Mouse (Mus musculus): Measurements from ENCODE around the gene Sh2d1b1. TPM values are rescaled to one million over a fixed set of nuclear protein-coding genes. Genes with fewer than 3 reads are reported as not detected.
"Not testable (repeated sequence)": the region's sequence is repeated elsewhere in the genome, so short reads cannot be mapped to it uniquely, and the experiment has no call there.

Gene Sh2d1b1
- 0.21 and 0.27 TPM in 2 replicates for polyA plus RNA-seq (2015; fragmentation: Nextera tagmentation; extraction: Ambion mirVana)

GRCm38 (mm10) chr1:170277016-170277415 lies at the start of gene Sh2d1b1:
Gene Sh2d1b1, plus strand, starts transcription at chr1:170277320.
- no peak within 1 kb of the TSS for H3K4me3 ChIP-seq (ENCODE audit: low read depth, low read length)
- H3K4me1 ChIP-seq (replicated peaks; ENCODE audit: control insufficient read depth, insufficient read depth, low read length), result no peaks in the 10 kb centered on the region
- H3K36me3 ChIP-seq (ENCODE audit: control insufficient read depth, insufficient read depth), result no peaks in the 10 kb centered on the region
- WGBS, result 62% methylated on average over 2 of the region's 3 CpGs
- 0 out of 2 replicates have a peak, but pooled peaks cover 4% of the 10 kb centered on the region for H3K9me3 ChIP-seq (ENCODE audit: control insufficient read depth)
- H3K4me2 ChIP-seq (replicated peaks; ENCODE audit: low read depth), result no peak within 1 kb of the TSS
- no peak within 1 kb of the TSS for H3K9ac ChIP-seq (ENCODE audit: low read depth, low read length)
- H3K27ac ChIP-seq (ENCODE audit: low read depth, low read length), result no peak within 1 kb of the TSS
- TF ChIP-seq CTCF (IDR thresholded peaks at IDR 0.05; ENCODE audit: low read depth), result no peak
- ATAC-seq, result no peak
- no peaks in the 10 kb centered on the region for H3K27me3 ChIP-seq (replicated peaks; ENCODE audit: control insufficient read depth, insufficient read depth, low read length)

DNA sequence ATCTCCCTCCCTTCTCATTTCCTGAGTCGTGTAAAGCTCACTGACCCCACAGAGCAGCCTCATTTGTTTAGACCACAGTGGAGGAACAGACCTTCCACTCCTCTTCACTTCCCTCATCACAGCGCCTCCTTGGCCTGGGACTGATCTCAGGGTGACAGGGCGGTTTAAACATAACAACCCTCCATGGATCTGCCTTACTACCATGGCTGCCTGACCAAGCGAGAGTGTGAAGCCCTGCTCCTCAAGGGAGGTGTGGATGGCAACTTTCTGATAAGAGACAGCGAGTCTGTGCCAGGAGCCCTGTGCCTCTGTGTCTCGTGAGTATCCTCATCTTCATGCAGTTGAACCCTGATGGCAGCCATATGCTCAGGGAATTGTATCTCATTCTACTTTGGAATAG lies 44.4 kb upstream of the Sh2d1b1 start, which contains the start of gene Sh2d1b2:
TSS of gene Sh2d1b2 (plus strand) at position 62 of the 400 bp plus-strand sequence.
- not testable (repeated sequence) for H3K4me2 ChIP-seq (replicated peaks; ENCODE audit: low read depth); H3K9me3 ChIP-seq (ENCODE audit: control insufficient read depth); H3K4me1 ChIP-seq (replicated peaks; ENCODE audit: control insufficient read depth, insufficient read depth, low read length); H3K27me3 ChIP-seq (replicated peaks; ENCODE audit: control insufficient read depth, insufficient read depth, low read length); H3K4me3 ChIP-seq (ENCODE audit: low read depth, low read length); H3K36me3 ChIP-seq (ENCODE audit: control insufficient read depth, insufficient read depth); H3K9ac ChIP-seq (ENCODE audit: low read depth, low read length); ATAC-seq; H3K27ac ChIP-seq (ENCODE audit: low read depth, low read length)
- 54% methylated on average over 5 of the region's 6 CpGs for WGBS

DNA sequence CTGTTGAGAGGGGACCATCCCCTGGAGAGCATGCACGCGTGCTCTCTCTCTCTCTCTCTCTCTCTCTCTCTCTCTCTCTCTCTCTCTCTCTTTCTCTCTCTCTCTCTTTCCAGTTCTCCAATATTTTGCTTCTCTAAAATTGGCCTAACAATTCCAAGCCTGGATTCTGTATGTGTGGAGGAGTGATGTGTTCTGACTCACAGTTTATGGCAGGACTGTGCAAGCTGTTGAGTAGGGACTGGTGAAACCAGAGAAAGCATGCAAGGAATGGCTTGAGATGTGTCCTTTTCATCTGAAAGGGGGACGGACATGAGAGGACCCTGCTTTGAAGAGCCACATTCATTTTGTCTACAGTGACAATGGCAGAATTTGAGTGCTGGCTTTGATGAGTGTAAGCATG lies 32.1 kb upstream of the Sh2d1b1 start:
- H3K9ac ChIP-seq (ENCODE audit: low read depth, low read length), result no peak overlapping the region
- TF ChIP-seq CTCF (IDR thresholded peaks at IDR 0.05; ENCODE audit: low read depth), result no peak
- H3K27me3 ChIP-seq (replicated peaks; ENCODE audit: control insufficient read depth, insufficient read depth, low read length), result no peaks in the 10 kb centered on the region
- no peak for ATAC-seq
- H3K9me3 ChIP-seq (ENCODE audit: control insufficient read depth), result no peaks in the 10 kb centered on the region
- WGBS, result 93% methylated on average over 3 of the region's 3 CpGs
- no peaks in the 10 kb centered on the region for H3K4me1 ChIP-seq (replicated peaks; ENCODE audit: control insufficient read depth, insufficient read depth, low read length)
- H3K27ac ChIP-seq (ENCODE audit: low read depth, low read length), result no peak overlapping the region
- H3K36me3 ChIP-seq (ENCODE audit: control insufficient read depth, insufficient read depth), result no peaks in the 10 kb centered on the region
- no peak overlapping the region for H3K4me2 ChIP-seq (replicated peaks; ENCODE audit: low read depth)
- H3K4me3 ChIP-seq (ENCODE audit: low read depth, low read length), result no peak overlapping the region

DNA sequence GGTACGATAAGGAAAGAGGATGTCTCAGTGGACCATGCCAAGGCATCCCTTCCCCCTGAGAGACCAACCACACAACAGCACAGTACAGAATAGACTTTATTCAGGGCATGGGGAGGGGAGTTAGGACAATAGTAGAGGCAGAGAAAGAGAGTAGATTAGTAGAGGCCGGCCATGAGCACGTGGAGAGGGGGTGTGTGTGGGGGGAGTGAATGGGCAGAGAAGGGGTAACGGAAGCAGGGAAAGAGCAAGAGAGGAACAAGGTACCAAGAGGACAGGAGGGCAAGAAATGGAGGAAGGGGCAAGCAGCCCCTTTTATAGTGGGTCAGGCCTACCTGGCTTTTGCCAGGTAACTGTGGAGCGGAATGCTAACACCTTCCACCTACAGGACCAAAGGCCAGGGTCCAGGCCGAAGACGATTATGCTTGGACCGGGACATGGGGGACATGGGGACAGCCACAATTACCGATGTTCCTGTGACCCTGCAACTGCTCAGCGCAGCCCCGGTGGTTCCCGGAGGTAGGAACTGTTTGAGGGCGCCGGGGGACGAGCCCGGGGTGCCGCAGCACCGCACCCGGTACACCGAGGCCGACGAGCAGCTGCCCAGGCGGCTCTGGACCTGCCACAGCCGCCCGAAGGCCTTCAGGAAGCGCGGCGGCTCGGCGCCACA lies 22.1 kb upstream of the Sh2d1b1 start:
- Histone ChIP-seq H3K4me3 (ENCODE audit: low read depth, low read length) (peak overlapping the region; percentile 68), H3K27ac (ENCODE audit: low read depth, low read length) (no peak overlapping the region), H3K9me3 (ENCODE audit: control insufficient read depth) (no peaks in the 10 kb centered on the region), H3K9ac (ENCODE audit: low read depth, low read length) (peak overlapping the region; percentile 72), H3K36me3 (ENCODE audit: control insufficient read depth, insufficient read depth) (no peaks in the 10 kb centered on the region), H3K27me3 (replicated peaks; ENCODE audit: control insufficient read depth, insufficient read depth, low read length) (no peaks in the 10 kb centered on the region), H3K4me1 (replicated peaks; ENCODE audit: control insufficient read depth, insufficient read depth, low read length) (no peaks in the 10 kb centered on the region), H3K4me2 (replicated peaks; ENCODE audit: low read depth) (peak overlapping the region; percentile 79)
- 34% methylated on average over 29 of the region's 30 CpGs for WGBS
- ATAC-seq, result no peak; the same call in 1 of the 2 replicates
- TF ChIP-seq CTCF (IDR thresholded peaks at IDR 0.05; ENCODE audit: low read depth), result no peak

GRCm38 (mm10) chr1:170255560-170255910 lies 21.6 kb upstream of the Sh2d1b1 start:
- Histone ChIP-seq H3K9ac (ENCODE audit: low read depth, low read length) (peak overlapping the region; percentile 72), H3K4me3 (ENCODE audit: low read depth, low read length) (peak overlapping the region; percentile 68), H3K27me3 (replicated peaks; ENCODE audit: control insufficient read depth, insufficient read depth, low read length) (no peaks in the 10 kb centered on the region), H3K9me3 (ENCODE audit: control insufficient read depth) (no peaks in the 10 kb centered on the region), H3K36me3 (ENCODE audit: control insufficient read depth, insufficient read depth) (no peaks in the 10 kb centered on the region), H3K27ac (ENCODE audit: low read depth, low read length) (no peak overlapping the region), H3K4me1 (replicated peaks; ENCODE audit: control insufficient read depth, insufficient read depth, low read length) (no peaks in the 10 kb centered on the region), H3K4me2 (replicated peaks; ENCODE audit: low read depth) (peak overlapping the region; percentile 79)
- ATAC-seq, result peak; percentile 97
- 14% methylated on average over 32 of the region's 32 CpGs for WGBS
- TF ChIP-seq CTCF (IDR thresholded peaks at IDR 0.05; ENCODE audit: low read depth), result no peak

DNA sequence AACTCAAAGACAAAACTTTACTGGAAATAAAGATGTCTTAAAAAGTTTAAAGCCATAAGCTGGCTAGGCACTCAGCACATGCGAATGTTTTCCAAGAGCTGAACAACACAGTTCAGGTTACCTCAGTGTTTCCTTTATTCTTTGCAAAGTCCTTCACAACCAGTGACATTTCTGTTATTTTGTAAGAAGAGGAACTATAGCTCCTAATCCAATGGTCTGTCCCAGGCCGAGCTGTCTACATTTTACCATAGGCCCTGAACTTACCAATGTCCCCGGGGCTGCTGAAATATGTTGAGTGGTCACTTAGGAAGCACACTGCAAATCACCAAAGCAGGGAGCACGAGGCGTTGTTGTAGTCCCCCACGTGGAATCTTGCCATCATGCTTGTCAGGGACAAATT lies 6.8 kb upstream of the Sh2d1b1 start:
- Histone ChIP-seq H3K4me1 (replicated peaks; ENCODE audit: control insufficient read depth, insufficient read depth, low read length) (no peaks in the 10 kb centered on the region), H3K27me3 (replicated peaks; ENCODE audit: control insufficient read depth, insufficient read depth, low read length) (no peaks in the 10 kb centered on the region), H3K9ac (ENCODE audit: low read depth, low read length) (no peak overlapping the region), H3K36me3 (ENCODE audit: control insufficient read depth, insufficient read depth) (no peaks in the 10 kb centered on the region), H3K4me2 (replicated peaks; ENCODE audit: low read depth) (no peak overlapping the region), H3K9me3 (ENCODE audit: control insufficient read depth) (0 out of 2 replicates have a peak, but pooled peaks cover 7% of the 10 kb centered on the region), H3K4me3 (ENCODE audit: low read depth, low read length) (no peak overlapping the region), H3K27ac (ENCODE audit: low read depth, low read length) (no peak overlapping the region)
- WGBS, result 85% methylated on average over 6 of the region's 6 CpGs
- TF ChIP-seq CTCF (IDR thresholded peaks at IDR 0.05; ENCODE audit: low read depth), result no peak
- ATAC-seq, result no peak
